Comparison of ENCODE assay signal across 15 mouse cellular contexts in the genomic region with DNA sequence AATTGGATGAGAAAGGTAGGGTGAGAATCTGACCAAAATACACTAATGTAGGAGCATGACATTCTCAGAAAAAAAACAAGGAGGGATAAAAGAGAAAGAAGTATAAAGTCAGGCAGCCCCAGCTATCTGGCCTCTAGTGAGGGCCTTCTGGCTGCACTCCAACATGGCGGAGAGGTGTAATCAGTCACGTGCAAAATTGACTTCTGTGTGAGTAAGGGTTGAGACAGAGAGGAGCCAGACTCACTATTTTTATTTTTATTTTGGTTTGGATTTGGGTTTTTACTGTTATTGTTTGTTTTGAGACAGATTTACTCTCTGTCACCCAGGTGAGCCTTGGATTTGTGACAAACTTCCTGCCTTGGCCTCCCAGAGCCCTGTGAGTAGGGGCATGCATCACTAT.
A peak's percentile ranks its signal among the peaks of the same experiment; 100 is the strongest.
DNase-seq lines count a peak whose midpoint lies in the region; ATAC-seq and TF ChIP-seq lines count a peak whose summit lies in the region.
"Had no signal": no experiment of that assay in that cellular context is flagged by ENCODE, and none has a peak within 500 bp of the region (broad histone marks: within the 10 kb centered on the region; RNA-seq: fewer than 3 reads in every experiment).

No protein-coding gene starts in this region.

- ATAC-seq in lung, embryonic 14.5 days (ENCODE audit: insufficient read depth), result no peak
- ATAC-seq: forebrain, embryonic 13.5 days had no signal

- no peak for TF ChIP-seq CTCF in lung, embryonic 14.5 days (IDR thresholded peaks at IDR 0.05; ENCODE audit: low read depth)
- TF ChIP-seq CTCF in embryonic fibroblast, embryonic 13.5 days (IDR thresholded peaks at IDR 0.05; ENCODE audit: borderline replicate concordance, insufficient read depth, low read length), result no peak

- no peak overlapping the region for H3K4me2 ChIP-seq in lung, embryonic 14.5 days
- peak overlapping the region; percentile 35 for H3K4me2 ChIP-seq in myocyte (ENCODE audit: low read depth)
- H3K4me2 ChIP-seq: forebrain, embryonic 13.5 days; heart, embryonic 12.5 days; midbrain, embryonic 12.5 days had no signal

- H3K9ac ChIP-seq in lung, embryonic 14.5 days, result no peak overlapping the region
- H3K9ac ChIP-seq: forebrain, embryonic 13.5 days; heart, embryonic 12.5 days; midbrain, embryonic 12.5 days had no signal

- no peaks in the 10 kb centered on the region for H3K79me2 ChIP-seq in myocyte (ENCODE audit: control insufficient read depth, insufficient read depth)

- H3K27me3 ChIP-seq in lung, embryonic 14.5 days (ENCODE audit: insufficient read depth, low read length), result no peaks in the 10 kb centered on the region
- H3K27me3 ChIP-seq in myocyte (ENCODE audit: control insufficient read depth, insufficient read depth, insufficient read length), result no peaks in the 10 kb centered on the region
- H3K27me3 ChIP-seq: forebrain, embryonic 13.5 days; heart, embryonic 12.5 days; midbrain, embryonic 12.5 days had no signal

- DNase-seq in cerebellum, postnatal 14 days, result peak; percentile 33 to 39
- no peak for DNase-seq in cerebellum, adult 9-10 months
- DNase-seq in lung, embryonic 14.5 days, result peak; percentile 19
- no peak for DNase-seq in lung, postnatal 10 days
- no peak for DNase-seq in right cerebral cortex, postnatal 36 days (ENCODE audit: low spot score in 2 of 2)
- no peak for DNase-seq in spleen, postnatal 36 days (ENCODE audit: low spot score in 2 of 2)
- DNase-seq: gastrocnemius, postnatal 36 days; lung, adult 18-20 months; thymus, adult 2 months had no signal

- H3K9me3 ChIP-seq in lung, embryonic 14.5 days (ENCODE audit: low read depth, low read length), result no peaks in the 10 kb centered on the region
- H3K9me3 ChIP-seq: forebrain, embryonic 13.5 days; heart, embryonic 12.5 days; hindbrain, embryonic 10.5 days; midbrain, embryonic 12.5 days had no signal

- TF ChIP-seq POLR2A in embryonic fibroblast, embryonic 13.5 days (IDR thresholded peaks at IDR 0.05; ENCODE audit: low read depth, low read length), result no peak
- no peak for TF ChIP-seq POLR2A in myocyte (IDR thresholded peaks at IDR 0.05; ENCODE audit: insufficient read length, low read depth)

- H3K4me3 ChIP-seq in lung, embryonic 14.5 days (ENCODE audit: low read depth, low read length), result no peak overlapping the region
- H3K4me3 ChIP-seq in embryonic fibroblast, embryonic 13.5 days (ENCODE audit: insufficient read depth, low read length), result no peak overlapping the region
- no peak overlapping the region for H3K4me3 ChIP-seq in myocyte
- H3K4me3 ChIP-seq: forebrain, embryonic 13.5 days; heart, embryonic 12.5 days; hindbrain, embryonic 10.5 days; midbrain, embryonic 12.5 days had no signal

- no peaks in the 10 kb centered on the region for H3K36me3 ChIP-seq in lung, embryonic 14.5 days (ENCODE audit: insufficient read depth)
- no peaks in the 10 kb centered on the region for H3K36me3 ChIP-seq in myocyte (ENCODE audit: control insufficient read depth, insufficient read depth)
- H3K36me3 ChIP-seq: heart, embryonic 12.5 days; hindbrain, embryonic 10.5 days; midbrain, embryonic 12.5 days had no signal

- 52% methylated on average over 2 of the region's 2 CpGs for WGBS in lung, embryonic 14.5 days

- no peak overlapping the region for H3ac ChIP-seq in myocyte (ENCODE audit: control insufficient read depth, insufficient read length)

- no peaks in the 10 kb centered on the region for H3K4me1 ChIP-seq in lung, embryonic 14.5 days (ENCODE audit: insufficient read depth)
- peaks cover 11% of the 10 kb centered on the region for H3K4me1 ChIP-seq in embryonic fibroblast, embryonic 13.5 days (ENCODE audit: control insufficient read depth, insufficient read depth, low read length)
- H3K4me1 ChIP-seq: forebrain, embryonic 13.5 days; hindbrain, embryonic 10.5 days; midbrain, embryonic 12.5 days had no signal

- no peak overlapping the region for H3K27ac ChIP-seq in lung, embryonic 14.5 days (ENCODE audit: low read depth)
- peak overlapping the region; percentile 82 for H3K27ac ChIP-seq in embryonic fibroblast, embryonic 13.5 days (ENCODE audit: insufficient read depth, low read length)
- H3K27ac ChIP-seq: forebrain, embryonic 13.5 days; hindbrain, embryonic 10.5 days; midbrain, embryonic 12.5 days had no signal

TF ChIP-seq in myocyte, 11 proteins besides CTCF, POLR2A, EP300 and RAD21:
- TF ChIP-seq MYOD1 (IDR thresholded peaks at IDR 0.05; ENCODE audit: control insufficient read depth in 1 of 3, insufficient read length in 2 of 3, low read depth in 2 of 3), result no peak
- TF ChIP-seq USF1 (IDR thresholded peaks at IDR 0.05; ENCODE audit: low read depth), result peak; percentile 6

Comparison
In these comparisons a context has a peak if more than half of its experiments do, and no peak if none do; other contexts are left out.
1. DNase-seq: peak in cerebellum, postnatal 14 days (2 of 2) and lung, embryonic 14.5 days (single experiment); none in cerebellum, adult 9-10 months (single experiment), lung, postnatal 10 days (single experiment), right cerebral cortex, postnatal 36 days (0 of 2) and spleen, postnatal 36 days (0 of 2).